ENCODE assay signal across 15 mouse cellular contexts in the genomic region with DNA sequence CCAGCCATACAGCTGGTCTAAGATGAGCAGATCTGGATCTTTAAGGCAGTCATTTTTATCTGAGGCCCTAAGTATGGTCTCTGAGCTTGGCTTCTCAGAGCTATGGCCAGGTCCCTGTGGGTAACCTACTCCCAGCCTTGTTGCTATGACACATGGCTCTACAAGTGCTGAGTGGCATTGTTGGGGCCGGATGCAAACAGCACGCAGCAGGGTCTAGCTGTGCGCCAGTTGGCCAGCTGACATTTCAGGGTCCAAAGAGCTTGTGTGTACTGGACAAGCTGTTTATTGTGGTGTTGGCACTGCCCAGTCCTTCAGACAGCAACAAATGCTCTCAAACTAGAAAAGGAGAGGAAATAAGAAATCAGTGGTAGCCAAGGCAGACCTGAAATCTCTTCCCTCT. TPM values are rescaled to one million over a fixed set of nuclear protein-coding genes. Genes with fewer than 3 reads are reported as not detected.
DNase-seq lines count a peak whose midpoint lies in the region; TF ChIP-seq lines count a peak whose summit lies in the region.
"Had no signal": no experiment of that assay in that cellular context is flagged by ENCODE, and none has a peak within 500 bp of the region (broad histone marks: within the 10 kb centered on the region; RNA-seq: fewer than 3 reads in every experiment).

No protein-coding gene starts in this region.

- peaks cover 18% of the 10 kb centered on the region for H3K4me1 ChIP-seq in heart, adult 2 months (ENCODE audit: control insufficient read depth, insufficient read depth, low read length)
- H3K4me1 ChIP-seq in brown adipose tissue, adult 24 weeks (ENCODE audit: control insufficient read depth, insufficient read depth, insufficient read length, low read length) = peaks cover 12% of the 10 kb centered on the region
- H3K4me1 ChIP-seq: embryonic facial prominence, embryonic 13.5 days; forebrain, embryonic 10.5 days; liver, embryonic 13.5 days had no signal

- H3K27me3 ChIP-seq in heart, adult 2 months (ENCODE audit: control insufficient read depth, insufficient read depth, low read length) = no peaks in the 10 kb centered on the region

- intact Hi-C loops in heart, adult 2 months (cut with DNase I) = no loop called here
- intact Hi-C loops in heart, postnatal 36 days (cut with DNase I) = no loop called here

- TF ChIP-seq EP300 in heart, adult 2 months (IDR thresholded peaks at IDR 0.05; ENCODE audit: insufficient read depth, low read depth, low read length) = no peak

- TF ChIP-seq CTCF in heart, adult 2 months (IDR thresholded peaks at IDR 0.05) = no peak

- no peaks in the 10 kb centered on the region for H3K79me2 ChIP-seq in heart, adult 2 months (replicated peaks; ENCODE audit: control insufficient read depth, insufficient read depth, low read length)

- no peak for TF ChIP-seq POLR2A in heart, adult 2 months (IDR thresholded peaks at IDR 0.05; ENCODE audit: insufficient read depth, low read depth, low read length)

- 73% methylated on average over 3 of the region's 3 CpGs for WGBS in heart, adult 2 months

- no peak overlapping the region for H3K4me3 ChIP-seq in heart, adult 2 months
- H3K4me3 ChIP-seq in brown adipose tissue, adult 24 weeks (ENCODE audit: insufficient read depth, low read depth, low read length) = no peak overlapping the region
- H3K4me3 ChIP-seq: embryonic facial prominence, embryonic 13.5 days; forebrain, embryonic 10.5 days; liver, embryonic 13.5 days had no signal

- peaks cover 23% of the 10 kb centered on the region for H3K36me3 ChIP-seq in heart, adult 2 months (ENCODE audit: control insufficient read depth, insufficient read depth, low read length)
- H3K36me3 ChIP-seq: embryonic facial prominence, embryonic 13.5 days; forebrain, embryonic 10.5 days; liver, embryonic 13.5 days had no signal

- H3K9ac ChIP-seq in heart, adult 2 months (ENCODE audit: low read depth, low read length) = 0 out of 2 replicates have a peak overlapping the region, but pooled peaks have one; percentile 38
- H3K9ac ChIP-seq: embryonic facial prominence, embryonic 13.5 days; hindbrain, embryonic 14.5 days; liver, embryonic 13.5 days had no signal

- H3K27ac ChIP-seq in heart, adult 2 months = peak overlapping the region; percentile 63
- peak overlapping the region; percentile 39 for H3K27ac ChIP-seq in brown adipose tissue, adult 24 weeks (replicated peaks; ENCODE audit: low read depth, low read length)
- H3K27ac ChIP-seq: embryonic facial prominence, embryonic 13.5 days; forebrain, embryonic 10.5 days; hindbrain, embryonic 14.5 days; liver, embryonic 13.5 days had no signal

- DNase-seq in heart, adult 2 months = no peak
- no peak for DNase-seq in heart, postnatal 36 days
- peak; percentile 31 for DNase-seq in layer of hippocampus, adult 9-11 months
- DNase-seq in layer of hippocampus, adult 9-10 months (ENCODE audit: low spot score) = no peak
- DNase-seq in cerebellum, adult 8-10 months = peak; percentile 39
- no peak for DNase-seq in ovary, postnatal 14 days (ENCODE audit: low spot score)
- no peak for DNase-seq in gastrocnemius, postnatal 10 days
- DNase-seq: B cell, adult 2 months; kidney, postnatal 10 days; liver, embryonic 13.5 days; right cerebral cortex, postnatal 25 days had no signal

RNA-seq across cellular contexts. Expression of a gene that starts 35.2 kb away (rescaled TPM):
- 100 to 1,000 TPM; 140 to 205 TPM for total RNA-seq in heart, adult 2 months (2021)
- 108 and 133 TPM in 2 replicates for polyA plus RNA-seq in heart, adult 2 months (2012; rRNA removed)
- total RNA-seq in heart, postnatal 36 days (2021) = 100 to 1,000 TPM; 149 to 172 TPM
- polyA plus RNA-seq in brown adipose tissue, adult 24 weeks (2012; ENCODE audit: insufficient read depth, insufficient read length, missing spikeins) = 38.4 and 73.3 TPM in 2 replicates
- 100 to 1,000 TPM; 105 to 153 TPM for total RNA-seq in gastrocnemius, postnatal 10 days (2021)

Comparison
In these comparisons a context has a peak if more than half of its experiments do, and no peak if none do; other contexts are left out.
1. DNase-seq: peak in layer of hippocampus, adult 9-11 months (single experiment) and cerebellum, adult 8-10 months (single experiment); none in heart, adult 2 months (0 of 2), heart, postnatal 36 days (0 of 2), layer of hippocampus, adult 9-10 months (single experiment), ovary, postnatal 14 days (single experiment) and gastrocnemius, postnatal 10 days (single experiment).